Mouse (Mus musculus): ENCODE measurements around the gene 4930469K13Rik.

DNA sequence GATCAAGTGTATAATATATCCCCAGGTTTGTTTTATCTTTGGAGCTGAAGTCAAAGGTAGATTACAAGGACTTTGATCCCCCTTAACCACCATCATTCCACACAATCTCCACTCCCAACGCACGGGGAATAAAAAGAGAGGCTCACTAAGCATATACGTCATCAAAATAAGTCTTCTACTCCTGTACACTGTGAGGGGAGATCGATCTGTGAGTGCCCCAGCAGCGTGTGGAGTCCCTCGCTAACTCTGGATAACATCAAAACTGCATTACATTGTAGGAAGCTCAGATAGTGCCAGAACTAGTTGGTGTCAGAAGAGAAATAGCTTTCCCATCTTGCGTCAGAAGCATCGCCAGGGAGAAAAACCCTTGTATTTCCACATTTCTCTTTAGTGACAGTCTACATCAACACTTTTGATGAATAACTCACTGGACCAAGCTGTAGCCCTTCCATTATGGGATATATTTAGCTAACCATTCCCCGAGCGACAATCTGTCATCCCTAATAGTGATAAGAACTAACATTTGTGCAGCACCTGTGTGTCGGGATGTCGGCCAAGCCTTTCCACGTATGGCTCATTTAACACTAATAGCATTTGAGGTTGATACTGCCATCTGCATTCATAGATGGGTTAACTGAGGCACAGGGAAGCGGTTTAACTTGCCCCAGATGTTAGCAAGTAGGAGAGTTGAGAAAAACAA lies 123.9 kb downstream of the 4930469K13Rik start:
- TF ChIP-seq POLR2A (IDR thresholded peaks at IDR 0.05; ENCODE audit: control insufficient read depth, low read depth, low read length) (no peak), CTCF (IDR thresholded peaks at IDR 0.05; ENCODE audit: control insufficient read depth, insufficient read depth, insufficient replicate concordance, low read depth, low read length) (no peak)
